Mouse (Mus musculus) heart, postnatal 10 days (tissue): ENCODE data around the gene Gsn. TPM values are rescaled to one million over a fixed set of nuclear protein-coding genes. Genes with fewer than 3 reads are reported as not detected.

Experiments used
- DNase-seq, 2 experiments: peaks; one replicate each; pipeline ENCODE4 v3.0.0; 2021
- intact Hi-C: fragments of 180-260 bp; cut with DNase I; formaldehyde crosslinking; loops from one replicate; pipeline ENCODE4 v1.15.1; 2025
- total RNA-seq, 2 experiments: library from RNA; stranded (reverse); gene quantifications; 2 replicates each; pipeline ENCODE4 v1.2.3; 2021

Gene Gsn
- total RNA-seq, 2 experiments from 2014 or later = 213 to 249 TPM

GRCm38 (mm10) chr2:35273536-35273935 is 17.4 kb downstream of the Gsn start:
- peak; percentile 63 to 71 for DNase-seq
- intact Hi-C loops = no loop called here

- peak; percentile 93 to 95 for DNase-seq
- intact Hi-C loops = no loop called here
Measured at GRCm38 (mm10) chr2:35277686-35278085, 21.5 kb downstream of the Gsn start.

- intact Hi-C loops = no loop called here
- DNase-seq = no peak
Measured at GRCm38 (mm10) chr2:35278371-35279210, 22.4 kb downstream of the Gsn start.

GRCm38 (mm10) chr2:35280001-35280400 is 23.8 kb downstream of the Gsn start:
- DNase-seq = no peak
- intact Hi-C loops = no loop called here

- intact Hi-C loops = no loop called here
- peak; percentile 64 to 73 for DNase-seq
Measured at GRCm38 (mm10) chr2:35282214-35282613, 26.0 kb downstream of the Gsn start.

- intact Hi-C loops = no loop called here
- no peak for DNase-seq
Measured at GRCm38 (mm10) chr2:35283997-35284396, 27.8 kb downstream of the Gsn start.

- DNase-seq = no peak
- intact Hi-C loops = no loop called here
Measured at GRCm38 (mm10) chr2:35285209-35285608, 29.0 kb downstream of the Gsn start.

GRCm38 (mm10) chr2:35287017-35287620 is 30.9 kb downstream of the Gsn start:
- no peak for DNase-seq
- intact Hi-C loops = no loop called here

GRCm38 (mm10) chr2:35288758-35289635 is 32.8 kb downstream of the Gsn start:
- peak; percentile 78 to 90 for DNase-seq
- intact Hi-C loops = no loop called here

GRCm38 (mm10) chr2:35291856-35292255 is 35.7 kb downstream of the Gsn start:
- peak; percentile 64 to 78 for DNase-seq
- intact Hi-C loops = loop anchor here (1.0 to 10.0 kb wide), 3 partner anchors 105 to 640 kb away; partner anchors contain the start of gene 4930402F06Rik

- DNase-seq = no peak
- intact Hi-C loops = loop anchor here (1.0 to 10.0 kb wide), 3 partner anchors 105 to 640 kb away; partner anchors contain the start of gene 4930402F06Rik
Measured at GRCm38 (mm10) chr2:35292700-35293099, 36.5 kb downstream of the Gsn start.

GRCm38 (mm10) chr2:35293291-35293690 is 37.1 kb downstream of the Gsn start:
- DNase-seq = no peak
- intact Hi-C loops = loop anchor here (5.0 to 10.0 kb wide), 2 partner anchors 222 to 639 kb away; no protein-coding TSS in a partner anchor

- intact Hi-C loops = loop anchor here (1.0 to 10.0 kb wide), 3 partner anchors 51 to 217 kb away; partner anchors contain the start of gene 4930402F06Rik
- DNase-seq = peak; percentile 87 to 91
Measured at GRCm38 (mm10) chr2:35297703-35298332, 41.6 kb downstream of the Gsn start.

- intact Hi-C loops = loop anchor here (10.0 kb wide), 1 partner anchor 215 kb away; no protein-coding TSS in a partner anchor
- DNase-seq = no peak
Measured at GRCm38 (mm10) chr2:35299437-35299836, 43.3 kb downstream of the Gsn start.

GRCm38 (mm10) chr2:35302049-35302885 is 46.1 kb downstream of the Gsn start:
- DNase-seq = peak; percentile 43 to 59
- intact Hi-C loops = no loop called here

- no peak for DNase-seq
- intact Hi-C loops = no loop called here
Measured at GRCm38 (mm10) chr2:35308166-35308565, 52.0 kb downstream of the Gsn start.

GRCm38 (mm10) chr2:35309906-35310493 is 53.8 kb downstream of the Gsn start:
- intact Hi-C loops = no loop called here
- no peak for DNase-seq

- intact Hi-C loops = no loop called here
- DNase-seq = no peak
Measured at GRCm38 (mm10) chr2:35314300-35314699, 58.1 kb downstream of the Gsn start.

GRCm38 (mm10) chr2:35317604-35318003 is 61.4 kb downstream of the Gsn start:
- intact Hi-C loops = no loop called here
- peak; percentile 38 to 48 for DNase-seq
